Mouse (Mus musculus) kidney, embryonic 16.5 days (tissue): ENCODE measurements at regions not wholly inside any gene's neighbourhood (a gene's known extent, or its start where the extent isn't known, plus 50 kb on each side); places are given as distances from the start of the nearest gene placed in this dataset.

Experiments used
- ATAC-seq: fragments of 200-750 bp; cut with Nextera tagmentation; 2 replicates; pipeline ENCODE4 v1.8.0; 2017; ENCODE audit warnings: moderate TSS enrichment; ENCODE audit not compliant: low FRiP score, low TSS enrichment
- H3K27ac ChIP-seq: fragments of 300-500 bp; sonication (generic); 2 replicates; pipeline ENCODE4 v1.5.1; 2014; ENCODE audit warnings: low read length
- H3K27me3 ChIP-seq: fragments of 300-500 bp; sonication (generic); 2 replicates; pipeline ENCODE4 v1.6.1; 2014; ENCODE audit warnings: low read length, control low read depth, mixed read lengths; ENCODE audit not compliant: insufficient read depth
- H3K36me3 ChIP-seq: fragments of 300-500 bp; sonication (generic); 2 replicates; pipeline ENCODE4 v1.6.1; 2014; ENCODE audit warnings: low read length, control low read depth, mixed read lengths; ENCODE audit not compliant: insufficient read depth
- H3K4me1 ChIP-seq: fragments of 300-500 bp; sonication (generic); 2 replicates; pipeline ENCODE4 v1.6.1; 2014; ENCODE audit warnings: low read length, control low read depth, mixed read lengths; ENCODE audit not compliant: insufficient read depth
- H3K4me2 ChIP-seq: fragments of 300-500 bp; sonication (generic); replicated peaks from 2 replicates; pipeline ENCODE4 v1.6.1; 2014; ENCODE audit warnings: low read depth, low read length
- H3K4me3 ChIP-seq: fragments of 300-500 bp; sonication (generic); 2 replicates; pipeline ENCODE4 v1.5.1; 2014; ENCODE audit warnings: mild to moderate bottlenecking, low read length
- H3K9ac ChIP-seq: fragments of 300-500 bp; sonication (generic); replicated peaks from 2 replicates; pipeline ENCODE4 v1.6.1; 2014; ENCODE audit warnings: low read length
- H3K9me3 ChIP-seq: fragments of 300-500 bp; sonication (generic); 2 replicates; pipeline ENCODE4 v1.6.1; 2016; ENCODE audit warnings: low read length, control low read depth
- WGBS: fragments of 180-500 bp; shearing (Covaris S2); extraction: QIAGEN DNeasy Blood & Tissue Kit; methylation state at CpG from one replicate; pipeline ENCODE4 v1.1.7; 2014; 5-methylcytosine and 5-hydroxymethylcytosine counted together

DNA sequence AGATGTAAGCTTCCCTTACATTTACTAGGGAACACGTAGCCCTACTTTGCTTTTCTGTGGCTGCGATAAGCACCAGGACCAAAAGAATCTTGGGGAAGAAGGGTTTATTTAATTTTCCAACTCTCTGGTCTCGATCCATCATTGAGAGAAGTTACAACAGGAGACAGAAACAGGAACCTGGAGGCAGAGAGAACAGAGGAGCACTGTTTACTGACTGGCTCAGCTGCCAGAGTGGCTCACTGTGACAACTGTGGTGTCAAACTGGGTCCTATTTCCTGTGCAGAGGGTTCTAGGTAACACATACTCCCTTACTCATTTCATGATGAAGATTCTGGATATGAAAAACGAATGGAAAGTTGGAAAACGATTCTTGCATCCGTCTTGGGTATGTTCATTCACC, 125.7 kb upstream of the Meis1 start:
- Histone ChIP-seq H3K27ac (no peak overlapping the region), H3K4me1 (peaks cover 4% of the 10 kb centered on the region; the same call in 1 of the 2 replicates), H3K36me3 (no peaks in the 10 kb centered on the region), H3K9me3 (no peaks in the 10 kb centered on the region), H3K9ac (no peak overlapping the region), H3K27me3 (no peaks in the 10 kb centered on the region), H3K4me3 (no peak overlapping the region), H3K4me2 (no peak overlapping the region)
- ATAC-seq, result no peak
- WGBS, result 85% methylated on average over 6 of the region's 6 CpGs

DNA sequence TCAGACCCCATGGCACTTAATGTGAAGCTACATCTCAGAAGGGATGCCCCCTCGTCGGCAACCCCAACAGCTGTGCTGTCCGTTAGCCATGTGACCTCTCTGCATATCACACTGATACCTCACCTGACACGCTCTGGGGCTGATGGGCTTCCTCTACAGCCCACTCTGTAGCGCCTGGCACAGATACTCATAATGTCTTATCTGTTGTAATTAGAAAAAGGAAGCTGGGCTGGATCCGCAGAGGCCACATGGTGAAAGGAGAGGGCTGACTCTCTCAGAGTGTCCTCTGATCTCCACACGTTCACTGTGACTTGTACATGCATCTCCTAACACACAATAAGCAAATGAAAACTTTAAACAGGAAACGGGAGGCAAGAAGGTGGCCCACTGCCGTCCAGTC, 126.5 kb upstream of the Meis1 start:
- H3K27me3 ChIP-seq, result no peaks in the 10 kb centered on the region
- no peaks in the 10 kb centered on the region for H3K9me3 ChIP-seq
- H3K9ac ChIP-seq, result no peak overlapping the region
- no peak overlapping the region for H3K27ac ChIP-seq
- H3K4me3 ChIP-seq, result no peak overlapping the region
- peaks cover 4% of the 10 kb centered on the region; the same call in 1 of the 2 replicates for H3K4me1 ChIP-seq
- no peaks in the 10 kb centered on the region for H3K36me3 ChIP-seq
- 71% methylated on average over 9 of the region's 9 CpGs for WGBS
- ATAC-seq, result no peak
- no peak overlapping the region for H3K4me2 ChIP-seq

DNA sequence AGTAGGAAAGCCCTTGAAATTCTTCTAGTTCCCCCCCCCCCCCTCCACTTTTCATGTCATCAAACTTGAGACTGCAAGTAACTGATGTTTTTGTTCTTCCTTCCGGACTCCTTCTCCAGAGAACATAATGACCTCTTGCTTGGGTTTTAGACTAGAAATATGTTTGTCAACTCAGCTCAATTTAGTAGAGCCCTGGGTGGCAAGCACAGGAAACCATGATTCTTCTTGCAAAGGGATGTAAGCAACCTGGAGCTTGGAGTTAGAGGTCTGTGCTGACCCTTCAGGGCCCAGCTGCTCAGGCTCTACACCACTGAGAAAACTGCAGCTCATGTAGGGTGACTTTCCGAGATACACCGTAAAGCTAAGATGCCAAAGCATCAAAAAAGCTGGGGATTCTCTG, 127.2 kb upstream of the Meis1 start:
- Histone ChIP-seq H3K9ac (no peak overlapping the region), H3K9me3 (no peaks in the 10 kb centered on the region), H3K27ac (no peak overlapping the region), H3K4me3 (no peak overlapping the region), H3K36me3 (no peaks in the 10 kb centered on the region), H3K27me3 (no peaks in the 10 kb centered on the region), H3K4me2 (no peak overlapping the region), H3K4me1 (peaks cover 4% of the 10 kb centered on the region; the same call in 1 of the 2 replicates)
- ATAC-seq, result no peak
- 57% methylated on average over 3 of the region's 3 CpGs for WGBS

DNA sequence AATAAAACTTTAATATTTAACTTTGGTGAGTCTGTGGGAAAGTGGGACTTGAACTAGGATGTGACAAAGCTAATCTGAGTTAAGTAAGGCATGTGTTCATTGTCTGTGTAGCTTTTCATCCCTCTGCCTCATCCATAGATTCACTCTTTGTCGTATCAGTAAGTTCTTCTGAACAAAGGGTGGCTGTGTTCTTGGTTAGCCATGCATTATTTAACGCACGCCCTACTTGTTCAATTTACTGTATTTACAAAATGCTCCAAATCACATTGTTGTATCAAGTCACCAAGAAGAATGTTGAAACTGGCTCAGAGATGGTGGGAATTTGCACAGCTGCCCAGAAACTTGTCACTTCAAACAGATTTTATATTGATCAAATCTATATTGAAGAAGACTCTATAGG, 132.2 kb upstream of the Meis1 start:
- no peak for ATAC-seq
- Histone ChIP-seq H3K36me3 (no peaks in the 10 kb centered on the region), H3K4me1 (no peaks in the 10 kb centered on the region), H3K9me3 (no peaks in the 10 kb centered on the region), H3K9ac (no peak overlapping the region), H3K4me3 (no peak overlapping the region), H3K4me2 (no peak overlapping the region), H3K27ac (no peak overlapping the region), H3K27me3 (no peaks in the 10 kb centered on the region)
- WGBS, result 83% methylated on average over 3 of the region's 3 CpGs

DNA sequence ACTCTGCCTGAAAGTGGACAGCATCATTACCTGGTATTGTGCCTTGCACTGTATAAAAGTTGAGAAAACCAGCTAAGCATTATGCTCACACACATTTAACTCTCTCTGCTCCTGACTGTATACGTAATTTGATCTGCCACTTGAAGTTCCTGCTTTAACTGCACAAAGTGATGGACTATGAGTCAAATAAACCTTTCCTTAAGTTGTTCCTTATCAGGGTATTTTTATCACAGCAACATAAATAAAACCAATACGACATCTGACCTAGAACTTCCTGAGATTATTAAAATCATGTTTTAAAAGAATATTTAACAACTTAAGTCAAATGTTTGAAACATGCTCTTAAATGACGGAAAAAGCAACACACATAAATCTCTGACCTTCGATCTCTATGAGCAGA, 134.9 kb upstream of the Meis1 start:
- Histone ChIP-seq H3K36me3 (no peaks in the 10 kb centered on the region), H3K4me3 (no peak overlapping the region), H3K4me1 (no peaks in the 10 kb centered on the region), H3K9me3 (no peaks in the 10 kb centered on the region), H3K27ac (no peak overlapping the region), H3K27me3 (no peaks in the 10 kb centered on the region), H3K9ac (no peak overlapping the region), H3K4me2 (no peak overlapping the region)
- 44% methylated on average over 4 of the region's 4 CpGs for WGBS
- no peak for ATAC-seq

DNA sequence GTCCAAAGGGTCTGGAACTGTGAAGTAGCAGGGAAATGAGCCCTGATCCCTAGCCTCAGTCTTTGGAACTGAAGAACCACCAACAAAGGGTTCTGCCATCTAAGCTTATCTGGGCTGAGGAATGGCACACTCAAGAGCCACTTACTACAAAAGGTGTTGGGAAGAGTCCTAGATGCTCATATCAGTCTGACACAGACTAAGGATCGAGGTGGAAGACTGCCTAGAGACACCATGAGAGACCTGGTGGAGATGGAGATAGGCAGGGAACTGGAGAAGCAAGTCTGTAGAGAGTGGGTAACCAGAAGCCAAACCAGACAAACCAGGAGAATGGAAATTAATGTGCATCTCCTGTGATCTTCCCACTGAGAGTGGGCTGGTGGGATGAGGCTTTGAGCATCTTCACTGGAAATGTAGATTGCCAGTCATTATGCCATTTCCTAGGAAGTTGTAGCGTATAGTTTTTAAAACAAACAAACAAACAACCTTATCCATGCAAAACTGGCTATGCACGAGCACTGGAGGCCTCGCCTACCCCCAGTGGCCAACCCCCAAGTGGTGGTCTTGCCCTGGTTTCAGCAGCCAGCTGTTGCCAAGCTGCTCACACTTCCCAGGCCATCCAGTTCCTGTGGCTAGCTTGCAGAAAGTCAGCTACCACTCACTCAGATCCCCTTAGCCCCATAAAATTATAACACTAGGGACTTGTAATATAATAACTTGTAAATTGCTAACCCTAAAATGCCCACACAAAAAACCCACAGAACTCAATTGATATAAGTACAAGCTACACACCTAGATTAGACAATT, 136.2 kb upstream of the Meis1 start:
- H3K4me1 ChIP-seq, result no peaks in the 10 kb centered on the region
- no peak overlapping the region for H3K9ac ChIP-seq
- no peak overlapping the region for H3K27ac ChIP-seq
- H3K4me2 ChIP-seq, result no peak overlapping the region
- no peaks in the 10 kb centered on the region for H3K9me3 ChIP-seq
- H3K36me3 ChIP-seq, result no peaks in the 10 kb centered on the region
- H3K4me3 ChIP-seq, result no peak overlapping the region
- ATAC-seq, result no peak
- WGBS, result 87% methylated on average over 4 of the region's 4 CpGs
- no peaks in the 10 kb centered on the region for H3K27me3 ChIP-seq

DNA sequence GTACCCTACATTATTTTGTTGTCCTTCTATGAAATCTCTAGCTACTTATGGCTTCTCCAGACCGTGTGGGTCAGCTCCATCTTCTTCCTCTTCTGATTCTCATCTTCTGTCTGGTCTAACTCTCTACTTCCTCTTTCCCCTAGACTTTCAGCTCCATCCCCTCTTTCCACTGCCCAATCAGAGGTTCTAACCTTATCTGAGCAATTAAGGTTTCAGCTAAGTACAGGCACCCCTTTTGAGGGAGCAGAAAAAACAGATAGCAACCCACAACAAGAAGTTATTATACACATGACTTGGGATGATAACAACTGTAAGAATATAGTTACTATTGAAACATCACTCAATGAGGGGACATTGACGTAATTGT, 136.8 kb upstream of the Meis1 start:
- Histone ChIP-seq H3K36me3 (no peaks in the 10 kb centered on the region), H3K9ac (no peak overlapping the region), H3K4me2 (no peak overlapping the region), H3K9me3 (no peaks in the 10 kb centered on the region), H3K27ac (no peak overlapping the region), H3K4me1 (no peaks in the 10 kb centered on the region), H3K4me3 (no peak overlapping the region), H3K27me3 (no peaks in the 10 kb centered on the region)
- WGBS, result 86% methylated on average over 2 of the region's 2 CpGs
- no peak for ATAC-seq

DNA sequence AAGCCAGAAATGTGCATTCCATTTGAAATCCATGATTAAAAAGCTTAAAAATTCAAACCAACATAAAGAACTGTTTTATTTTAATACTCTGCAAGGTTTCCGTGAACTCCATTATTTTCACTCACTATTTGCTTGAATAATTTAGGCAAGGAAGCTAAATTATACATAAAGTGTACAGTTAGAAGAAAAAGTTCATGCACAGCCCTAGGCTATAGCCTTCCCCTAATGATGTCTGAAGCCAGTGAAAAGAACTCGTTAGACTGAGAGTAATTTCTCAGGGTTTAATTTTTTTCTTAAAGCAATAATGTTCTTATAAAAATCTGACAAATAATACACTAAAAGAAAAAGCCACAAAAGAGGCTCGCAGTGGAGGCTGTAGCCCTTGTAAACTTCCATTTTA, 141.4 kb upstream of the Meis1 start:
- Histone ChIP-seq H3K27ac (no peak overlapping the region), H3K9me3 (no peaks in the 10 kb centered on the region), H3K36me3 (no peaks in the 10 kb centered on the region), H3K27me3 (no peaks in the 10 kb centered on the region), H3K9ac (no peak overlapping the region), H3K4me2 (no peak overlapping the region), H3K4me1 (no peaks in the 10 kb centered on the region), H3K4me3 (no peak overlapping the region)
- WGBS, result 37% methylated on average over 3 of the region's 3 CpGs
- ATAC-seq, result no peak

DNA sequence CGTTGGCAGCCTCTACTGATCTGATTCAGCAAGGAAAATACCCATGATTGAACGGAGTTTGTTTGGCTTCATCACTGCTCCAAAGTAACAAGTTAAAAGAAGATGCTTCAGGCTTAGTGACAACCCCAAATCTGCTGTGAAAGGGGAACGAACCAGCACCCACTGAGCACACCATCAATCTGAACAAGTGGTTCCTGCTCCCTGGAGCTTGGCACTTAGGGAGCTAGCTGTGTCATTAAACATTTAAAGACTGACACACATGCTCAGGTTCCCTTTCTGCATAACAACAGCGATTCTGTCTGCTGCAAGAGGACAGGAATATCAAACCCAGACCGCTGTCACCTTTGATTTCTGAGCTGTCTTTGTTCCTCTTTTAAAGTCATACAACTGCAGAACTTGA, 141.9 kb upstream of the Meis1 start:
- H3K27ac ChIP-seq, result no peak overlapping the region
- H3K9me3 ChIP-seq, result no peaks in the 10 kb centered on the region
- no peak overlapping the region for H3K4me2 ChIP-seq
- no peak overlapping the region for H3K9ac ChIP-seq
- no peak for ATAC-seq
- no peaks in the 10 kb centered on the region for H3K4me1 ChIP-seq
- no peak overlapping the region for H3K4me3 ChIP-seq
- no peaks in the 10 kb centered on the region for H3K27me3 ChIP-seq
- no peaks in the 10 kb centered on the region for H3K36me3 ChIP-seq
- WGBS, result 34% methylated on average over 5 of the region's 5 CpGs

DNA sequence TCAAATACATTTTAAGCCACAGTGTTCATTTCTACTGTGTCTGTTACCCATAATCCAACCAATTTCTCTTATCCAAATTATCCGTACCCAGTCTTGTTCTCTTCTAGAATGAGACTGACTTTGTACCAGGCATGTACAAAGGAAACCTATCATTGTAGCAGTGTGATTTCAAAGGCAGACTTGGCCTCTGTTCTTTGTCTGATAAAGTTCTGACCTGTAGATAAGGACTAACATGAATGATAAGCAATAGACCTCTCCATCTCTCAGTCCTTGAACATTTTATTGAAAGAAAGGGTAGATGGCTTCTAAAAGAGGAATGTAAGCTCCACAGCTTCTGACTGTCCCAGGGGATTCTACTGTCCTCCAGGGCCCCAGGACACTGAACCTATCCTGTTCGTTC, 152.2 kb upstream of the Meis1 start:
- no peaks in the 10 kb centered on the region for H3K9me3 ChIP-seq
- no peaks in the 10 kb centered on the region for H3K36me3 ChIP-seq
- no peak overlapping the region for H3K4me2 ChIP-seq
- H3K4me3 ChIP-seq, result no peak overlapping the region
- H3K9ac ChIP-seq, result no peak overlapping the region
- no peak overlapping the region for H3K27ac ChIP-seq
- H3K4me1 ChIP-seq, result no peaks in the 10 kb centered on the region
- ATAC-seq, result no peak
- WGBS, result 93% methylated on average over 2 of the region's 2 CpGs
- no peaks in the 10 kb centered on the region for H3K27me3 ChIP-seq
